Mouse (Mus musculus) midbrain, embryonic 16.5 days (tissue): ENCODE results near the gene Cnep1r1. TPM values are rescaled to one million over a fixed set of nuclear protein-coding genes. Genes with fewer than 3 reads are reported as not detected.
A peak's percentile ranks its signal among the peaks of the same experiment; 100 is the strongest.

ENCODE experiments used
- ATAC-seq: fragments of 200-750 bp; cut with Nextera tagmentation; 2 replicates; pipeline ENCODE4 v1.8.0; 2017; ENCODE audit warnings: moderate TSS enrichment
- H3K27ac ChIP-seq: fragments of 300-500 bp; sonication (generic); 2 replicates; pipeline ENCODE4 v1.5.1; 2014; ENCODE audit warnings: mild to moderate bottlenecking, low read length, mixed read lengths
- H3K27me3 ChIP-seq: fragments of 300-500 bp; sonication (generic); 2 replicates; pipeline ENCODE4 v1.6.1; 2014; ENCODE audit warnings: low read depth, low read length, mixed read lengths; ENCODE audit not compliant: control insufficient read depth, insufficient read depth
- H3K36me3 ChIP-seq: fragments of 300-500 bp; sonication (generic); 2 replicates; pipeline ENCODE4 v1.6.1; 2014; ENCODE audit warnings: mild to moderate bottlenecking, low read length, moderate library complexity, mixed read lengths; ENCODE audit not compliant: control insufficient read depth, insufficient read depth
- H3K4me1 ChIP-seq: fragments of 300-500 bp; sonication (generic); 2 replicates; pipeline ENCODE4 v1.6.1; 2014; ENCODE audit warnings: mild to moderate bottlenecking, low read length, mixed read lengths; ENCODE audit not compliant: control insufficient read depth, insufficient read depth
- H3K4me2 ChIP-seq: fragments of 300-500 bp; sonication (generic); 2 replicates; pipeline ENCODE4 v1.6.1; 2014; ENCODE audit warnings: mild to moderate bottlenecking, low read length, mixed read lengths
- H3K4me3 ChIP-seq: fragments of 300-500 bp; sonication (generic); 2 replicates; pipeline ENCODE4 v1.5.1; 2014; ENCODE audit warnings: low read depth, mild to moderate bottlenecking, low read length, moderate library complexity, mixed read lengths
- H3K9ac ChIP-seq: fragments of 300-500 bp; sonication (generic); 2 replicates; pipeline ENCODE4 v1.6.1; 2014; ENCODE audit warnings: low read depth, low read length, mixed read lengths
- H3K9me3 ChIP-seq: fragments of 300-500 bp; sonication (generic); replicated peaks from 2 replicates; pipeline ENCODE4 v1.6.1; 2014; ENCODE audit warnings: mild to moderate bottlenecking, low read length, mixed read lengths; ENCODE audit not compliant: control insufficient read depth, poor library complexity, severe bottlenecking
- WGBS: fragments of 180-500 bp; shearing (Covaris S2); extraction: QIAGEN DNeasy Blood & Tissue Kit; methylation state at CpG from one replicate; pipeline ENCODE4 v1.1.7; 2014; 5-methylcytosine and 5-hydroxymethylcytosine counted together
- polyA plus RNA-seq: library from polyadenylated mRNA; unstranded; fragments of >200 nt; fragmentation: Nextera tagmentation; extraction: Ambion mirVana; gene quantifications from 2 replicates; pipeline ENCODE4 v1.2.1, GENCODE M21; 2015

Gene Cnep1r1
- polyA plus RNA-seq, 1 experiment from 2014 or later, result 39.7 TPM

DNA sequence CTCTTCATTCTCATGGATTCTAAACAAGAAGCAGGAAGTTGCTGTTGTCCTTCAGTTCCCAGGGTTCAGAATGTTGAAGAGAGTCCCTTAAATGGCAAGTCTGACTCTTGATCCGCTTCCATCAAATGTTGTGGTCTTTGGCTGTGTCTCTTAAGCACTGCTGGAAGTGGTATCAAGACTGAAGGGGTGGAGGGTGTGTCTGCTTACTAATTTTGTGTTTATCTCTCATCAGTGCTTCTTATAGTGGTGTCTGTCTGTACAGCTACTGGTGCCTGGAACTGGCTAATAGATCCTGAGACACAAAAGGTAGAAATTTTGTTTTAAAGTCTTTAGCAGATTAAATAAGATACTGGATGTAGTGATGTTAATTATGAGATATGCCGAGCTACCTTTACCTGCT lies 6.3 kb downstream of the Cnep1r1 start:
- ATAC-seq, result no peak
- H3K9ac ChIP-seq, result no peak overlapping the region
- peaks cover 4% of the 10 kb centered on the region; the same call in 1 of the 2 replicates for H3K4me1 ChIP-seq
- no peak overlapping the region for H3K4me3 ChIP-seq
- no peak overlapping the region for H3K27ac ChIP-seq
- 91% methylated on average over 2 of the region's 2 CpGs for WGBS
- peaks cover 14% of the 10 kb centered on the region for H3K36me3 ChIP-seq
- no peaks in the 10 kb centered on the region for H3K27me3 ChIP-seq
- H3K4me2 ChIP-seq, result no peak overlapping the region
- H3K9me3 ChIP-seq, result no peaks in the 10 kb centered on the region

DNA sequence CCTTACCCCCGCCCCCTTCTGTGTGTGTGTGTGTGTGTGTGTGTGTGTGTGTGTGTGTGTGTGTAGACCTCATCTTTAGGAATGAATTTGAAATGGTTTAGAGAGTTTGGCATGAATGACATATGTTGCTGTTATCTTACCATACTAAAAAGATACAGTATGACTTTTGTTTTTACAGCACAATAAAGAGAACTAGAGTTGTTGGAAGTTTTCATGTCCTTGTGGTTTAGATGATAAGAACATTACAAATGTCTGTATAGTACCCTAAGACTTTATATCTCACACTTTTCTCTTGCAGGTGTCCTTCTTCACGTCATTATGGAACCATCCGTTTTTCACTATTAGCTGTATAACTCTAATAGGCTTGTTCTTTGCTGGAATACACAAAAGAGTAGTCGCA lies 10.8 kb downstream of the Cnep1r1 start:
- 88% methylated on average over 4 of the region's 4 CpGs for WGBS
- Histone ChIP-seq H3K27ac (no peak overlapping the region), H3K4me3 (no peak overlapping the region), H3K27me3 (no peaks in the 10 kb centered on the region), H3K9me3 (no peaks in the 10 kb centered on the region), H3K4me2 (no peak overlapping the region), H3K9ac (no peak overlapping the region), H3K4me1 (no peaks in the 10 kb centered on the region), H3K36me3 (peaks cover 8% of the 10 kb centered on the region)
- ATAC-seq, result no peak

GRCm38 (mm10) chr8:88130754-88131317 lies 12.3 kb downstream of the Cnep1r1 start:
- H3K9ac ChIP-seq, result no peak overlapping the region
- ATAC-seq, result no peak
- H3K36me3 ChIP-seq, result peaks cover 11% of the 10 kb centered on the region
- no peaks in the 10 kb centered on the region for H3K9me3 ChIP-seq
- H3K4me1 ChIP-seq, result no peaks in the 10 kb centered on the region
- no peak overlapping the region for H3K4me2 ChIP-seq
- H3K27ac ChIP-seq, result no peak overlapping the region
- 69% methylated on average over 7 of the region's 7 CpGs for WGBS
- no peaks in the 10 kb centered on the region for H3K27me3 ChIP-seq
- H3K4me3 ChIP-seq, result no peak overlapping the region

GRCm38 (mm10) chr8:88137748-88138484 lies 19.3 kb downstream of the Cnep1r1 start, which contains the start of gene Heatr3:
Gene Heatr3 (plus strand): TSS chr8:88137855.
- Histone ChIP-seq H3K4me2 (peak within 1 kb of the TSS; percentile 69), H3K9me3 (no peaks in the 10 kb centered on the region), H3K27ac (peak within 1 kb of the TSS; percentile 93), H3K36me3 (peaks cover 20% of the 10 kb centered on the region), H3K4me1 (peaks cover 13% of the 10 kb centered on the region), H3K4me3 (peak within 1 kb of the TSS; percentile 67), H3K9ac (peak within 1 kb of the TSS; percentile 87), H3K27me3 (no peaks in the 10 kb centered on the region)
- peak; percentile 99 for ATAC-seq
- under 1% methylated on average over 76 of the region's 79 CpGs for WGBS

DNA sequence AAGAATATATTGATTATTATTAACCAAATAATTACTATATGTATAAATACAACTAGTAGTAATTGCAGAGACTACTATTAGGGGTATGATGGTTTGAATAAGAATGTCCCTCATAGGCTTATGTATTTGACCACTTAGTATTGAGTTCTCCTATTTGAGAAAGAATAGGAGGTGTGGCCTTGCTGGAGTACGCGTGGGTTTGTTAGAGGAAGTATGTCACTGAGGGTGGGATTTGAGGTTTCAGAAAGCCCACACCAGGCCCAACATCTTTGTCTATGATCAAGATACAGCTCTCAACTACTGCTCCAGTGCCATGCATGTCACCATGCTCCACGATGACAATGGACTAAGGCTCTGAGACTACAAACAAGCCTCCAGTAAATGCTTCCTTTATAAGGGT lies 20.7 kb downstream of the Cnep1r1 start:
- no peak overlapping the region for H3K9ac ChIP-seq
- H3K4me3 ChIP-seq, result no peak overlapping the region; the same call in 1 of the 2 replicates
- peaks cover 21% of the 10 kb centered on the region for H3K36me3 ChIP-seq
- 91% methylated on average over 3 of the region's 3 CpGs for WGBS
- H3K4me1 ChIP-seq, result peaks cover 13% of the 10 kb centered on the region
- no peak overlapping the region; the same call in 1 of the 2 replicates for H3K4me2 ChIP-seq
- H3K27me3 ChIP-seq, result no peaks in the 10 kb centered on the region
- no peak for ATAC-seq
- H3K27ac ChIP-seq, result no peak overlapping the region
- H3K9me3 ChIP-seq, result no peaks in the 10 kb centered on the region

DNA sequence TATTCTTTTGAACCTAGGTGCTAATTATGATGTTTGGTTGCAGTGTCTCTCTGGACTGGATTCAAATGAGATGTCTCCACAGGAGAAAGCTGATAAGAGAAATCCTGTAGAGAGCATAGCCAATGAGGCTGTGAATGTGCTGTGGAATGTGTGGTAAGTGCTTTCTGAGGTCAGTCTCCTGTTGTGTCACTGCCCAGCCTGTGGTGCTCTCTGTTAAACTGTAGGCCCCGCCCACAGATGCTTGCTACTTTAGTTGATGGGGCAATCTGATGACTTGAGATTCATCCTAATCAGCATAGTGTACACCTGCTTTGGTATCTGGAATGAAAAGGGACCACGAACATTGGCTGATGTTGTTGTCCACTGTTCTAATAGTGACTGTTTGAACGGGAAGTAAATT lies 23.1 kb downstream of the Cnep1r1 start:
- Histone ChIP-seq H3K4me2 (no peak overlapping the region), H3K36me3 (peaks cover 18% of the 10 kb centered on the region), H3K27me3 (no peaks in the 10 kb centered on the region), H3K9me3 (no peaks in the 10 kb centered on the region), H3K4me1 (peaks cover 13% of the 10 kb centered on the region), H3K27ac (no peak overlapping the region), H3K4me3 (no peak overlapping the region), H3K9ac (no peak overlapping the region)
- 94% methylated on average over 3 of the region's 3 CpGs for WGBS
- no peak for ATAC-seq

- Histone ChIP-seq H3K9ac (no peak overlapping the region), H3K27me3 (no peaks in the 10 kb centered on the region), H3K9me3 (no peaks in the 10 kb centered on the region), H3K4me1 (peaks cover 7% of the 10 kb centered on the region), H3K27ac (no peak overlapping the region), H3K36me3 (peaks cover 32% of the 10 kb centered on the region), H3K4me2 (no peak overlapping the region), H3K4me3 (no peak overlapping the region)
- ATAC-seq, result no peak
- 92% methylated on average over 5 of the region's 5 CpGs for WGBS
Observed at GRCm38 (mm10) chr8:88144041-88144440, 25.5 kb downstream of the Cnep1r1 start.

- Histone ChIP-seq H3K27ac (no peak overlapping the region), H3K9ac (no peak overlapping the region), H3K36me3 (peaks cover 27% of the 10 kb centered on the region), H3K4me2 (no peak overlapping the region), H3K4me3 (no peak overlapping the region), H3K27me3 (no peaks in the 10 kb centered on the region), H3K9me3 (no peaks in the 10 kb centered on the region), H3K4me1 (no peaks in the 10 kb centered on the region)
- no peak for ATAC-seq
- 96% methylated on average over 6 of the region's 6 CpGs for WGBS
Observed at GRCm38 (mm10) chr8:88150910-88151371, 32.4 kb downstream of the Cnep1r1 start.

DNA sequence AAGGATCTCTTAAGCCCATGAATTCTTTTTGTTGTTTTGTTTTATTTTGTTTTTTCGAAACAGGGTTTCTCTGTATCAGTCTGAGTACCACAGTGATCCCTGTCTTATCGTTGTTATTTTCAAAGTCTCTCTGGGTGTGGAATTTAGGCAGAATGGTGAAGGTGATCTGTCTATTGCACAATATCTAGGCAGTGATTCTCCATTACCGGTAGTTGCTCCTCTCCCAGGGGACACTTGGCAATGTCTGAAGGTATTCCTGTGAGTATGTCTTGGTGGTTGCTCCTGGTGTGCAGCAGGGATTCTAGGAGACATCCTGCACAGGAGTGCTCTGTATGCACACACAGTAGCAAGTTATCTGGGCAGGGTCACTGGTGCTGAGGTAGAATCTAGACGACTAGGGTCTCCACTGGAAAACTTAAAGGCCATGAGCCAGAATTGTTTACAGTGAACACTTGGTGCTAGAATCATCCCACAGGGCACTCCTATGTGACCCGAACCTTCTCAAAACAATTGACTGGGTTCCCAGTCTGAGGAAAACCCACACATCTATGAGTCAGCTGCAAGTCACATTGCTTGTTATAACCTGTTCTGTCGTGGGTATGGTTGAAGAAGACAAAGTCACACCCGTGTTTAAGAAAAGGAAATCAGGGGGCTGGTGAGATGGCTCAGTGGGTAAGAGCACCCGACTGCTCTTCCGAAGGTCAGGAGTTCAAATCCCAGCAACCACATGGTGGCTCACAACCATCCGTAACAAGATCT lies 41.8 kb downstream of the Cnep1r1 start:
- no peaks in the 10 kb centered on the region for H3K4me1 ChIP-seq
- no peak overlapping the region for H3K9ac ChIP-seq
- H3K27me3 ChIP-seq, result no peaks in the 10 kb centered on the region
- H3K4me3 ChIP-seq, result no peak overlapping the region
- no peaks in the 10 kb centered on the region for H3K9me3 ChIP-seq
- no peak for ATAC-seq
- H3K4me2 ChIP-seq, result no peak overlapping the region
- no peak overlapping the region for H3K27ac ChIP-seq
- 94% methylated on average over 10 of the region's 10 CpGs for WGBS
- peaks cover 50% of the 10 kb centered on the region for H3K36me3 ChIP-seq
